Mouse (Mus musculus) E14TG2a.4 (cell line): ENCODE results near the gene Creb3l4.

ENCODE experiments used
- H3K27me3 ChIP-seq: 2 replicates; pipeline ENCODE4 v1.6.1; 2014; ENCODE audit warnings: low read length, control low read depth; ENCODE audit not compliant: insufficient read depth
- H3K36me3 ChIP-seq: 2 replicates; pipeline ENCODE4 v1.6.1; 2014; ENCODE audit warnings: low read length, control low read depth; ENCODE audit not compliant: insufficient read depth
- H3K4me1 ChIP-seq: replicated peaks from 2 replicates; pipeline ENCODE4 v1.6.1; 2014; ENCODE audit warnings: low read depth, low read length, control low read depth
- H3K4me3 ChIP-seq: replicated peaks from 2 replicates; pipeline ENCODE4 v1.5.1; 2014; ENCODE audit warnings: mild to moderate bottlenecking, low read length
- H3K9me3 ChIP-seq: 2 replicates; pipeline ENCODE4 v1.6.1; 2014; ENCODE audit warnings: low read length, control low read depth
- CTCF ChIP-seq: conservative IDR thresholded peaks from 2 replicates; pipeline ENCODE4 v1.5.1; 2014; ENCODE audit warnings: low read length
- NANOG ChIP-seq: IDR thresholded peaks from 2 replicates; pipeline ENCODE4 v1.6.1; 2014; ENCODE audit warnings: borderline replicate concordance, low read length, mixed read lengths
- POU5F1 ChIP-seq: IDR thresholded peaks from 2 replicates; pipeline ENCODE4 v1.6.1; 2014; ENCODE audit warnings: low read length, borderline replicate concordance

The Creb3l4 gene

GRCm38 (mm10) chr3:90268190-90268589, 24.9 kb upstream of the Creb3l4 start:
- H3K9me3 ChIP-seq: no peaks in the 10 kb centered on the region
- no peaks in the 10 kb centered on the region for H3K27me3 ChIP-seq
- peaks cover 40% of the 10 kb centered on the region for H3K36me3 ChIP-seq
- no peak for TF ChIP-seq CTCF
- TF ChIP-seq POU5F1: no peak
- TF ChIP-seq NANOG: no peak
- H3K4me3 ChIP-seq: no peak overlapping the region
- peaks cover 56% of the 10 kb centered on the region for H3K4me1 ChIP-seq

GRCm38 (mm10) chr3:90266901-90267775, 23.8 kb upstream of the Creb3l4 start:
- H3K36me3 ChIP-seq: peaks cover 43% of the 10 kb centered on the region
- H3K27me3 ChIP-seq: no peaks in the 10 kb centered on the region
- peak overlapping the region; percentile 93 for H3K4me3 ChIP-seq
- TF ChIP-seq CTCF (0 out of 2 replicates have a peak, but pooled peaks have one; percentile 2), POU5F1 (no peak)
- H3K9me3 ChIP-seq: no peaks in the 10 kb centered on the region
- peaks cover 47% of the 10 kb centered on the region for H3K4me1 ChIP-seq

- Histone ChIP-seq H3K27me3 (no peaks in the 10 kb centered on the region), H3K4me1 (peaks cover 37% of the 10 kb centered on the region), H3K36me3 (peaks cover 49% of the 10 kb centered on the region), H3K4me3 (peak overlapping the region; percentile 93), H3K9me3 (no peaks in the 10 kb centered on the region)
- no peak for TF ChIP-seq POU5F1
- no peak for TF ChIP-seq CTCF
- TF ChIP-seq NANOG: no peak
These were observed 22.8 kb upstream of the Creb3l4 start for GRCm38 (mm10) chr3:90265932-90266741.

- H3K4me3 ChIP-seq: peak within 1 kb of the TSS; percentile 93
- H3K36me3 ChIP-seq: peaks cover 49% of the 10 kb centered on the region
- TF ChIP-seq CTCF: peak; percentile 66; the same call in 1 of the 2 replicates
- no peak for TF ChIP-seq POU5F1
- no peaks in the 10 kb centered on the region for H3K27me3 ChIP-seq
- H3K9me3 ChIP-seq: no peaks in the 10 kb centered on the region
- H3K4me1 ChIP-seq: peaks cover 35% of the 10 kb centered on the region
These were observed 22.0 kb upstream of the Creb3l4 start, which contains the start of gene Dennd4b for GRCm38 (mm10) chr3:90265034-90265931. Gene Dennd4b, plus strand, starts transcription at chr3:90265185.

GRCm38 (mm10) chr3:90264687-90265033, 21.3 kb upstream of the Creb3l4 start:
- no peak for TF ChIP-seq POU5F1
- no peak for TF ChIP-seq NANOG
- TF ChIP-seq CTCF: no peak; the same call in 1 of the 2 replicates
- no peaks in the 10 kb centered on the region for H3K9me3 ChIP-seq
- H3K36me3 ChIP-seq: peaks cover 52% of the 10 kb centered on the region
- H3K4me3 ChIP-seq: peak overlapping the region; percentile 93
- no peaks in the 10 kb centered on the region for H3K27me3 ChIP-seq
- H3K4me1 ChIP-seq: peaks cover 35% of the 10 kb centered on the region

GRCm38 (mm10) chr3:90263121-90263771, 19.9 kb upstream of the Creb3l4 start:
- Histone ChIP-seq H3K4me3 (no peak overlapping the region), H3K36me3 (peaks cover 64% of the 10 kb centered on the region), H3K4me1 (peaks cover 34% of the 10 kb centered on the region), H3K27me3 (no peaks in the 10 kb centered on the region), H3K9me3 (no peaks in the 10 kb centered on the region)
- TF ChIP-seq CTCF (no peak), NANOG (no peak), POU5F1 (no peak)

- Histone ChIP-seq H3K4me3 (no peak overlapping the region), H3K27me3 (no peaks in the 10 kb centered on the region), H3K4me1 (peaks cover 27% of the 10 kb centered on the region), H3K36me3 (peaks cover 78% of the 10 kb centered on the region), H3K9me3 (no peaks in the 10 kb centered on the region)
- TF ChIP-seq POU5F1 (no peak), CTCF (no peak), NANOG (no peak)
These were observed 15.2 kb upstream of the Creb3l4 start for GRCm38 (mm10) chr3:90258521-90258920.
